Mouse (Mus musculus): ENCODE measurements around the gene Mtfp1.

GRCm38 (mm10) chr11:4060866-4061575 lies 34.2 kb downstream of the Mtfp1 start:
- TF ChIP-seq CTCF (IDR thresholded peaks at IDR 0.05; ENCODE audit: low read depth, low read length) (no peak), POLR2A (IDR thresholded peaks at IDR 0.05; ENCODE audit: extremely low read depth, insufficient read depth, low read length) (no peak)
